Mouse (Mus musculus) CD8-positive naive resting alpha-beta T cell, adult 2 months (primary cell): ENCODE data around the gene Slpi.

ENCODE experiments used
- DNase-seq, 2 experiments: peaks; one replicate each; pipeline ENCODE4 v3.0.0; 2022; ENCODE audit warnings: low read depth in 2 of 2, low spot score in 2 of 2

The Slpi gene

DNA sequence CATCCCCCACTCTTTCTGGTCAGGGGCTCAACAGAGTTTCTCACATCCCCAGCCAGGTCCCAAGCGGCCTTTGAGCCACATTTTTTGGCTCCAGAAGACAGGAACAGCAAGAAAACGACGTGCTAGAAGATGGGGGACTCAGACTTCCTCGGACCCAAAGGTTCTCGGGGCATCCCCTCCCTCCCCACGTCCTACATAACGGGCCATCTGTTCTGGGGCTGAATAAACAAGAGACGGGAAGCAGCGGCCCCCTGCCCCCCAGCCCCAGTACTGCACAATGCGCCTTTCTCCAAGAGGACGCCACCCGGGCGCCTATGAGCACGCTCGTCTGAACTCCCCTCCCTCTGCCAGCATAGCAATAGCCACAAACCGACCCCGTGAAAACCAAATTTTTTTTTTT is at the start of gene Slpi:
Gene Slpi (minus strand): TSS at position 76 of the 400 bp plus-strand sequence.
- no peak for DNase-seq

DNA sequence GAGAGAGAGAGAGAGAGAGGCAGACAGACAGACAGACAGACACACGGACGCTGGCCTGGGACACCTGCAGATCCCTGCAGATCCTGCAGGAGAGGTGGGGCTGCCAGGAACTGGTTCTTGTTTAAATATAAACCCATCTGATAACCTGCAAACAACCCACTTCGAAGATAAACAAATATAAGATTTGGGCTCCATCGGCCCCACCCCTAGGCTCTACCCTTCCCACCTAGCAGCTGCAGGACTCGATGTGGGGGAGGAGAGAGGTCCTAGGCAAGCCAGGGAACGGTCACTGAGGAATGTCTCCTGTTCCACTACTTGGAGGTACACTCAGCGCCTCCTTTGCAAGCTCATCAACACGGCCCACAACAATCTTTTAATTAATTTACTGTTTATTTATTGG is 49.4 kb upstream of the Slpi start:
- DNase-seq, result no peak

DNA sequence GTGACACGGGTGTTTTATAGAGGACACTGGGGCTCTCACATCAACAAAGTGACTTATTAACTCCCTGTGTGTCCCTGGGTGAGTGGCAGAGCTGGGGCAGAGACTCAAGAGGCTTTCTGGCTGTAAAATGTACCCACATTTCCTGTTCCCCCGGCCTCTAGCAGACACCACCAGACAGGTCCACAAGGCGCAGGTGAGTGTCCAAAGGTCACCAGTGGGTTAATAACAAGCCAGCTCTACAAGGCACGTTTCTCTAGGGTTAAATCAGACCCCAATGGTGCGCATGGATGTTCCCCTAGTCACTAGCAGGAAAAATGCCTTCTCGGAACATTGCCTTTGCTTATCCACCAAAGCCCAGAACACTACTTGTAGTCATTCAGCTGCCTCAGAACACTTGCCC is 48.8 kb upstream of the Slpi start:
- no peak for DNase-seq

DNA sequence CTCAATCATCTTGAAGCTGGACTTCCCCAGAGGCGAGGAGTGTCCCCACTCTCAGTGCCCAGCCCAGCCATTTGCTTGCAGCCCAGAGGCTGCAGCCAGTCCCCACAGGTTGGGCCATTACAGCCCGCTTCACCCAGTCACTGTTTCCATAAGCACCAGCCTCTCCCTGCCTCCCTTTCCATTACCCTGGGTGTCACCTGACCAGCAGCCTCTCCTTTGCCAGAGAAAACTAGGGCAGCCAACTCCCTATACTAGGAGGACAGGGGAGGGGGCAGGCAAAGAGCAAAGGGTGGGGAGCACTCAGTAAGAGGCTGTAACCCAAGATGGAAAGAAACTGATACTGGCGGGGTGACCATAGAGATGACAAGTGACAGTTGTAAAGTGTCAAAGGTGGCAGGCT is 48.1 kb upstream of the Slpi start:
- no peak for DNase-seq

- DNase-seq, result no peak
Measured at GRCm38 (mm10) chr2:164436215-164436913, 47.5 kb upstream of the Slpi start.

- no peak for DNase-seq
Measured at GRCm38 (mm10) chr2:164435216-164436090, 46.6 kb upstream of the Slpi start.

GRCm38 (mm10) chr2:164434681-164435080 is 45.8 kb upstream of the Slpi start:
- no peak for DNase-seq

DNA sequence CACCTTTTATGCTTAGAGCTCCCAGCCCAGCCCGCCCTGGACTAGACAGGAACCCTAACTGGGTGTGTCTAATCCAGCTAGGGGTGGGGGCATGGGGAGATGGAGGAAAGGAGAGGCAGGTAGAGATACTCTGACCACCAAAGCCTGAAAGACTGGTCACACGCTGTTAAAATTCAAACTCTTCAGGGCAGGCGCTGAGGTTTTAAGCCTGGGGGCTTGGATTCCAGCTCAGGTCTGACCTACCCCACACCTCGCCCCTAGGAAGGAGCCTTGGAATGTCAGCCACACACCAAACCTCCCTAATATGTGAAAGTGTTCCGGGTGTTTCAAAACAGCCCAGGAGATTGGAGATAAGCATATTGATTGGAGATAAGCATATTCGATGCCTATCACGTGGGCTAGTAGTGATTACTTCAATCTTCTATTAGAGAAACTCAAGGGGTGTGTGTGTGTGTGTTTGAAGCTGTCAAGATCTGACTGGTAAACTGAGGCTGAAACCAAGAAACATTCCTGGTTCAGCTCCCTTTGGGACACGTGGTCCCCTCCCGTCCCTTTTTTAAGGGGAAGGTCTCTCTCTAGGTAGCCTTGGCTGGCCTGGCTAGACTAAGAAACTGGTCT is 44.5 kb upstream of the Slpi start:
- no peak for DNase-seq

GRCm38 (mm10) chr2:164432541-164433191 is 43.8 kb upstream of the Slpi start:
- DNase-seq, result no peak

GRCm38 (mm10) chr2:164431676-164432465 is 43.0 kb upstream of the Slpi start:
- DNase-seq, result no peak

- DNase-seq, result no peak
Measured at GRCm38 (mm10) chr2:164430697-164431096, 41.8 kb upstream of the Slpi start.

- DNase-seq, result no peak
Measured at GRCm38 (mm10) chr2:164429881-164430615, 41.2 kb upstream of the Slpi start.

DNA sequence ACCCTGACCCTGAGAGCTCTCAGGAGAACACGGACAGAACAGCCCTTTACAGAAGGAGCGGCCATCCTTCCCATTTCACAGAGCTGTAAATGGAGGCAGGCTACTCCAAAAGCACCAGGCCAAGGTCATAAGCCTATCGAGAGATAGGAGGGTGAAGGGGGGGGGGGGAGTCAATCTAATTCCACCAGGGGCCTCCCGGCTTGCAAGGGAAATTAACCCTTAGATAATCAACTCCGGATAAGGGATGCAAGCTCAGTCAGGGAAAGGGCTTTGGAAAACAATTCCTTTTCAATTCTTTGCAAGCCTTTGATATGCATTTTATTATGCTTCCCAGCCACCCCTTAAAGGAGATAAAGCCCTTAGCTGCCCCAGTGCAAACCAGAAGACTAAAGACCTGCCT is 39.6 kb upstream of the Slpi start:
- no peak for DNase-seq

DNA sequence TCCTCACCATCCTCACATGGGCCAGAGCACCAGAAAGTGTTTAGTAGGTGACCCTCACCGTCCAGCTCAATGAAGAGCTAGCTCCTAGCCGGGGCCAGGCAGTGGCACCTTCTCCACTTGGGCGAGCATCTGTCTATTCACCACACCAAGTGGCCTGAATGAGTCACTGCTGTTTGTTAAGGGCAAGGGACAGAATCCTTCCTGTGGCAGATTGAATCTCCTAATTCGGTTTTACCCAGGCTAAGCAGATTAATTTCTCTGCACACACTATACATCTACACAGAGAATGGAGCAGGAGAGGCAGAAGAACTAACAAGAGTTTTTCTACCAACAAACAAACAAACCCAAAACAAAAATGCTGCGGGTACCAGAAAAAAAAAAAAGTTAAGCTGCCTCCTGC is 38.1 kb upstream of the Slpi start:
- DNase-seq, result no peak

- DNase-seq, result no peak
Measured at GRCm38 (mm10) chr2:164426121-164426520, 37.2 kb upstream of the Slpi start.

- DNase-seq, result no peak
Measured at GRCm38 (mm10) chr2:164425401-164425800, 36.5 kb upstream of the Slpi start.

DNA sequence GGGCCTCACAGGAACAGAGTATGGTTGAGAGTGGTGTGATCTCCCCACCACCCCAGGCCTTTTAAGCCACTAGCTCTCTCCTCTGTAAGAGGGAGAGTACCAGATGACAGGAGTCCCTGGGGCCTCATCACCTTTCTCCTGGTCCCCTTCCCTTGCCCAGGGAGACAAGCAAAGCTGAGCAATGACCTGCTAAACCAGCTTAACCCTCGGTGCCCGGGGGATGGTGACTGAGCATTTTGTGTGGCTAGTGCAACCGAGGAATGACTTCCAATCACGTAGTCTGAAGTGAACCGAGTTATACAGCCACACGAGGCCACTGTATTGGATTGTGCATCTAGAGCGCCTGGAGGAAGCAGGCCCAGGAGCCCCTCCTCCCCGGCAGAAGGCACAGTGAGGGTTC is 35.5 kb upstream of the Slpi start:
- DNase-seq, result no peak

- DNase-seq, result no peak
Measured at GRCm38 (mm10) chr2:164423464-164423863, 34.6 kb upstream of the Slpi start.

DNA sequence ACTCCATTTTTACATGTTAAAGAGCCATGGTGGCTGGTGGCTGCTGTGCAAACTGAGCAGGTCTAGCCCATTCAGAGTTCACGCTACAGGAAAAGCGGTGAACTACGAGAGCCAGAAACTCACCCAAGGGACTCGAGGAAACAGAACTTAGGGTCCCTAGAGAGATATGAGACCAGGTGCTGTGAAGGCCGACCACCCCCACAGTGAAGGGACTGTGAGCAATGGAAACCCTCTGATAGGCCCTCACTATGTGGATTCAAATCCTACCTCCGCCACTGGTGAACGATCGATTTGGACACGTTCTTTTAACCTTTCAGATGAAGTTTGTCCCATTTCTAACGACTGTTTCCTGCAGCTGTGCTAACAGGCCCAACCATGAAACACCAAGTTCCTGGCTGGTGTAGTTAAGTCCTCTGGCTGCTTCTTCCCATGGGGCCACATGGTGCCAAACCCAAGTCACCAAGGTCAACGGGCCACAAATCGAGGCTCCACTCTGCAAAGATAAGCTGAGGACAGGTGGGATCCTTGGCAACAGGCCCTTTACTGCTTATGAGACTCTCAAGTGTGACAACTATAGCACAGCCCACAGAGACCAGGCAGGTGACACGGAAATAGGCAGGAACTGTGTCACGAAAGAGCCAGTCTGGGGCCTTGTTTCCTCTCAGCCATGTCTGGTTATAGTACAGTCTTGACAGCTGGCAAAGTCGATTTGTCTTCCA is 33.9 kb upstream of the Slpi start:
- no peak for DNase-seq
